Mouse (Mus musculus): Measurements from ENCODE around the gene F2.

GRCm38 (mm10) chr2:91652863-91653262 is 16.6 kb upstream of the F2 start:
- TF ChIP-seq CTCF (IDR thresholded peaks at IDR 0.05; ENCODE audit: control insufficient read depth, insufficient read depth, insufficient replicate concordance, low read depth, low read length) (no peak), POLR2A (IDR thresholded peaks at IDR 0.05; ENCODE audit: control insufficient read depth, low read depth, low read length) (no peak; the same call in 1 of the 2 replicates)
